Mouse (Mus musculus) lung, postnatal 4 days (tissue): ENCODE results near the gene Samsn1.
"Not testable (repeated sequence)": the region's sequence is repeated elsewhere in the genome, so short reads cannot be mapped to it uniquely, and the experiment has no call there.

Experiments used
- DNase-seq, 2 experiments: peaks; one replicate each; pipeline ENCODE4 v3.0.0; 2021

The Samsn1 gene

DNA sequence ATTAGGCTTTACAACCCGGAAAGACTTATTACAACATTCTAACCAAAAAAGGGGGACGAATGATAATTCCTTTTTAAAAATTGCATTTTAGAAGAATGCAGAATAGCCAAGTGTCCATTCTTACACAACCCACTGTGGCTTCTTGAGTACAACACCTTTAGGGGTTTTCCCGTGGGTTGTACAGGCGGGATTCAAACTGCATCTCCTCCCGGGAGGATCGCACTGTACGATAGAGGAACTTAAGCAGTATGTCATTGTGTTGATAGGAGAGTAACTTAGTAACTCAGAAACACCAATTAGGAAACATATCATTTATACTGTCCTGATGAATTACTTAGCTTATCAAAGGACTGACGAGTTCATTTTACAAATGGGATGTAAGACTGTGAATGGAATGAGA is 149.8 kb downstream of the Samsn1 start:
- DNase-seq = no peak

DNA sequence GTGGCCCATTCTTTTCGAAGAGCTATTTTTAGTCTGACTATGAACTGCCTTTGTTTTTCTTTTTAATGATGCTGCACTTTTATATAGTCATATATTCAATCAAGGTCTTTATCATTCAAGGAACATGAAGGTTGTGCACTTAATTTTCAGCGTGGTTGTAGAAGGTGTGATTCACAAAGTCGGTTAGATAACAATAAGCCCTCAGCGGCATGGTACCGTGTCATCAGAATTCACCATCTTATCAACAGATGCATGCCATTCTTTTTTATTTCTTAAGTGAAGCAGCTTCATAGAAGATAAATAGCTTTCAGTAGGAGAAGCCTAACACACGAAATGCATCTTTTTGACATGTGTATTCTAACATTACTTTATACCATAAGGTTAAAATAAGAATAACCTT is 154.7 kb downstream of the Samsn1 start:
- DNase-seq = no peak

DNA sequence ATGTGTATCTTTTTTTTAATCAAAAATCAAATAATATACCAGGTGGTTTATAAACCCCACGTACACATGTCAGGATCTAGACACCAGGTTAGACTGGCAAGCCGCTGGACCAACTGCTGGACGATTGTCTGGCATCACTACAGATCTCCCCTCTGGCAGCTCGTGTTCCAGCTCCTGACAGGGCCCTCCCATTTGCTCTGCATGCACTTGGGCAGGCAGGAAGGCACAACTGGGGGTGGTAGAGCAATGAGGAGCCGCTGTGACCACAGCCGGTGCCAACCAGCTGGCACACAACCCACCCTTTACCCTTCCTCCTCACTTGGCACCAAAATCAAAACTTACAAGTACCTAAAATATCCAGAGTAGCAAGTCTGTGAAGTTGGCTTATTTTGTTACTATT is 156.6 kb downstream of the Samsn1 start:
- DNase-seq = no peak

DNA sequence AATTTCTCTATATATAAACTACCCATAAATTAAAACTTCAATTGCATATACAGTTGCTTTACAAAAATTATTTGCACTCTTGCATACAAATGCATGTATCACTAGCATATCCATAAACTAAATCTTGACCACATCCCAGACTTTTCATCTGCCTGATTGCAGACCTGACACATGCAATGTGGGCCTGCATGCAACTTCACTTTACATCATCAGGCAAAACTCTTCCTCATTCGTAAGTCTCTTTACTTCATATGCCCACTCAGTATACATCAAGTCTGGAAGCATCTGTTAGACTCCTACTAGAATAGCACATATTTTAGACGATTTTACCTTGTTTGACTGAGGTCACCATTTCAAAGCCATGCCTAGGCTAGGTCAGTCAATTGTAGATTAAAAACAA is 157.4 kb downstream of the Samsn1 start:
- DNase-seq = no peak

DNA sequence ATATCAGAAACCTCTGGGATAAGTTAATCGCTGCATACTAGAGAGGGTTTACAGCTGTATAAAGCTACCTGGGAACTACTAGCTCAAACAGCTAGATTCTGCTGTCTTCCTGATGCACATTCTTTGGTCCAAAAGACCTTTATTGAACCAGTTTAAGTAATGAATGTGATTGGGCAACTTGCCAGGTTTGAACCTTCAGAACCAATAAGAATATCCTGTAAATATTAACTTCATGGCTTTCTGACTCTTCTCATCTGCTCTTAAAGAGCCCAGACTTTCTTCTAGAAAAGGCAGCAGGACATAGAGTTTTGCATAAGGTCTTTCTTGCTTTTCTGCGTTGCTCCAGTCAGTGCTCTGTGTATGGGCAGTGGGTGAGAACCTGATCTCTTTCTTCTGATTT is 165.7 kb downstream of the Samsn1 start:
- DNase-seq = no peak

GRCm38 (mm10) chr16:75855402-75855801 is 166.7 kb downstream of the Samsn1 start:
- DNase-seq = peak in 1 of 2 experiments; percentile 20

DNA sequence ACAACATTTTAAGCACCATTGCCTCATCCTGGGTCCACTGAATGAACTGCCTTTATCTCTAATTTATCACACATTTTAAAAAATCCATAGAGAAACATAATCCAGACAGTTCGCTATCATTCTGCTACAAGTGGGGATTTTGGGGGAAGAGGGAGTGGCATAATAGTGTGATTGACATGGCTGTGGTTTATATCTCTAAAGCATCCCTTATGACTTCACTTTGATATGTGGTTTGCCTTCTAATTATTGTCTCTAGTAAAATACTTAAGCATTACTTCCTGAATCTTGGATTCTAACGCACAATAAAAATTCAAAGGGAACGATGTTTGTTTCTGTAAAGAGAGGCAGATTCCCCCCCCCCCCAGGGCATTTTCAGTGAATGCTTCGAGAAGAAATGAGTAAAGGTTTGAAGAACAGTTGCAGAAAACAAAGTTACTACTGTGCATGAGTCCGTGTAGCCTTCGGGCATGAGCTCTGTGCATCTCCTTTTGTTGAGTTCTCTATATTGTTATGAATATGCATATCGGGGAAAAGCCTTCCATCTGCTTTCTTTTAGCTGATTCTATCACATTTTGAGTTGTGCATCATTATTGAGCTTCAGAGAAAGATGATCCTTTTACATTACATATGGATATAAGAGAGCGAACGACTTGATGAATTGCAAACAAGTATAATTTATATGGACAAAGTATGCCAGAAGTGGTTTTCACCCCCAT is 168.4 kb downstream of the Samsn1 start:
- no peak for DNase-seq

DNA sequence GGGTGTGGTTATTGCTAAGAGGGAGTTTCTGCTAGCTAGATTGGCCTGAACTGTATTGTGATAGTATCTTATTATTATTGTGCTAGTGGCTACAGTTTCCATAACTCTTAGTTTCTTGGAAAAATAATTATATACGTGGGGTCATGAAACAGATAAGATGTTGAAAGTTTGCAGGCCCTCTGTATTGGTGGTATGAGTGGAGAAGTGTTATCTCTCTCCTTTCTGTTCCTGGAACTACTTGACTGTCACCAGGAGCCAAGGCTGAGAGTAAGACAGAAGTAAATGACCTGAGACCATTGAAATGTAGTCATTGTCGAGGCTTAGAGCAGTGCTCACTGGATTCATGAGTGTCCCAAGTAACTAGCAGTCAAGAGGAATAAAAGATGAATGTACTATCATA is 169.6 kb downstream of the Samsn1 start:
- DNase-seq = no peak

- no peak for DNase-seq
Observed at GRCm38 (mm10) chr16:75849039-75849438, 173.0 kb downstream of the Samsn1 start.

GRCm38 (mm10) chr16:75843653-75844062 is 178.4 kb downstream of the Samsn1 start:
- DNase-seq = no peak

DNA sequence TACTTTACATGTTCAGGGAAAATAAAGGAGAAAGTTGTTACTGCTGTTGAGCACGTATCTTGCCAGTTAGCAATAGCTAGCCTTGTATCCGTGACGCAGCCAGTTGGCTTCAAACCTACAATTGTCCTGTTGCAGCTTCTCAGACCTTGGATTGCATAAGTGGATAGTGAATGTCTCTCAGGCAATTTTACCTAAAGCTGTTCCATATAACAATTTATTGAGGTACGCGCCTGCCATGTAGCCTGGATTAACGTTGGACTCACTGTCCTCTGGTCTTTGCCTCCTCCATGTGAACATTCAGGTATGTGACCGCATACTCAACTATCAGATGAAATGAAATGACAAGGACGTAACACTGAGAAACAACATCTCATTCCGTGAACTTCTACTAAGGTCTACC is 179.1 kb downstream of the Samsn1 start:
- DNase-seq = no peak

DNA sequence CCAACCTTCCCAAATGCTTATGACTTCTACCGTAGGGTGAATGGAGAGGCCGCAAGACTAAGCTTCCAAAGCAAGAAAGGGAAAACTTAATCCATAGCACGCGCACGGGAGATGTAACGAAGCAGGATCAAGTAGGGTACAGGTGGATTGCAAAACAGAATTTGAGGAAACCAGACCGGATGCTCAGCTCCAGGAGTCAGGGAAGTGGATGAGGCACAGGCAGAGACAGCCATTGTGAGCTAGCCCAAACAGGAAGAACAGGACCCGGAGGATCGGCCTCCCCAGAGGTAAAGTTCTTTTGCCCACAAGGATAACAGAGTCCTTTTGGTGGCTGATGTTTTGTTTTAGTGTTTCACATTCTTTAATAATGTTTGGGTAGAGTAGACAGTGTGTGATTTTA is 179.5 kb downstream of the Samsn1 start:
- DNase-seq = no peak

- DNase-seq = no peak
Observed at GRCm38 (mm10) chr16:75837728-75838451, 184.2 kb downstream of the Samsn1 start.

DNA sequence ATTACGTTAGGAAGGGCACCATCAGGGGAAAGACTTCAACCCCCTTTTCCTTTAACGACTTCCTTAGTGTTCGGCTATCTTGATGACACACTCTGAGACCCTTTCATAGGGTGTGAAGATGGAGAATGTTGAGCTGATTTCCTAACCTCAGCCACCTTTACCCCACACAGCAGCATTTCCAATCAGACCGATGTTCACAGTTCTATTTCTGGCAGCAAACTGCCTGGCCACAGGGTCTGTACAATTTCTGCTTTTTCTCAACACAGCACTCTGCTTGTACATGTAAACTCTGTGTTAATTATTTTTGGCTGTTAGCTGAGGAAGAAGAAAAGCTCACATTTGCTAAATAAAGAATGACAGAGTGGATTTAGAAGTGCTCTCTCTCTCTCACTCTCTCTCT is 190.7 kb downstream of the Samsn1 start:
- no peak for DNase-seq

DNA sequence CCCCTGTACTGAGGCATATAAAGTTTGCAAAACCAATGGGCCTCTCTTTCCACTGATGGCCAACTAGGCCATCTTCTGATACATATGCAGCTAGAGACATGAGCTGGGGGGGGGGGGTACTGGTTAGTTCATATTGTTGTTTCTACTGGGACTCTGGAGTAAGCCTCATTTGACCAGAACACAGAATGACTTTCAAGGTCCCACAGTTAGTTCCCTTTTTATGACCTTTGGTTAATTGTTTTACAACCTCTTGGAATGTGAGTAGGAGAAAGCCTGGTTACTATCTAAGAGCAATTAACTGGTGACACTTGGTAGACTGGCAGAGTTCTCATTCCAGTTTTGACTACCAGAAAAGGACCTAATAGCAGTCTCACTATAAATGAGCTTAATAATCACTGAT is 195.1 kb downstream of the Samsn1 start:
- not testable (repeated sequence) for DNase-seq

GRCm38 (mm10) chr16:75826498-75826897 is 195.6 kb downstream of the Samsn1 start:
- DNase-seq = no peak

- DNase-seq = no peak
Observed at GRCm38 (mm10) chr16:75823226-75823625, 198.9 kb downstream of the Samsn1 start.

- no peak for DNase-seq
Observed at GRCm38 (mm10) chr16:75820963-75821362, 201.1 kb downstream of the Samsn1 start.
